Mouse (Mus musculus) kidney, postnatal 36 days (tissue): ENCODE data around the gene Arpc1b.
A peak's percentile ranks its signal among the peaks of the same experiment; 100 is the strongest.

Experiments
- DNase-seq, 2 experiments: peaks; one replicate each; pipeline ENCODE4 v3.0.0; 2021 to 2022; ENCODE audit warnings: mixed read lengths in 2 of 2

Arpc1b gene

DNA sequence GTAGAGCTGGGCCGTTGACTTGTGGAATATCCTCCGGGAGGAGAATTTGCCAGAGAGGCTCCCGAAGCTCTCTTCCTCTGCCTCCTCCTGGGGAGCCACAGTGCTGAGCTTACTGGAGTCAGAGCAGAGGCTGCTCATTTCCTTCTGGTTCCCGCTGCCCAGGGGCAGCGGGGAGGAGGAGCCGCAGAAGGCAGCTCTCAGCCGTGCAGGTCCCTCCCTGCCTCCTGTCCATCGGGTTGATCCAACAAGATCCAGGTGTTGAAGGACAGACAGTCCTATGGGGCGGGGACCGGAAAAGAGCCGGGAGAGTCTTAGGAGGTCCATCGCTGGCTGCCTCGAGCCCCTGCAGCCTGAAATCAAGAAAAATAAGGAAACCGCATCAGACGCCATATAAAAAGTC, 51.2 kb downstream of the Arpc1b start:
- peak in 1 of 2 experiments; percentile 12 for DNase-seq

DNA sequence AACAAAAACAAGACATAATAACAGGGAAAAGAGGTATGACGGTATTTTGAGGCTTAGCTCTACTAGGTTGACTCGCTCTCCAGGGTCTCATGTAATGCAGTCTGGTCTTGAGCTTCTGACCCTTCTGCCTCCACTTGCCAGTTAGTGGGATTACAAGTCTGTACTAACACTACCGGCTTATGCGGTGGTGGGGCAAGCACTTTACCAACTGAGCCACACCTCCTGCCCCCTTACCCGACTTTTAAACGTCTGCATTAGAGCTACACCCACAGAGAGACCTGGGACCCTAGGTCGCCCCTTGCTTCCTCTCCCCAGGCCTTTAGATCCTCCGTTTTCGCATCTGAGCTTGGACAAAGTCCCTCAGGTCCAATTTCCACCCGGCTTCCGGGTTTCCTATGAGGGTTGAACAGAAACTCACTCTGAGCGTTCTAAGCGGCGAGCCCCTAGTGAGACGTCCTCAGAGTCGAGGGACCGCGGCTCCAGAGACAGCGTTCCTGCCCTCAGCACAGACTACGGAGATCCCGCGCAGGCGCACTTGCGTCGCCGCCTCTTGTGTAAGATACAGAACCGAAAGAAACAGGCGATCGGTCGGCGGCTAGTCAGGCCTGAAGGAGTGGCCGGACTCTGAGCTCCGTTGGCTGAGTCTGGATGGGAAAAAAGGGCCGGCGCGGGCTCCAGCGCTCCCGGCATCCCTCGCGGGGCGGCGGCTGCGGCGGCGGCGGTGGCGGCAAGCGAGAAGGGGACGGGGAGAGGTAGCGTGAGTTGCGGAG, 52.7 kb downstream of the Arpc1b start, which contains the start of the genes Ptcd1 and Cpsf4:
TSS of gene Ptcd1 (minus strand) at position 573 of the 770 bp plus-strand sequence.
TSS of gene Cpsf4 (plus strand) at position 678 of the 770 bp plus-strand sequence.
- DNase-seq, result peak; percentile 100

DNA sequence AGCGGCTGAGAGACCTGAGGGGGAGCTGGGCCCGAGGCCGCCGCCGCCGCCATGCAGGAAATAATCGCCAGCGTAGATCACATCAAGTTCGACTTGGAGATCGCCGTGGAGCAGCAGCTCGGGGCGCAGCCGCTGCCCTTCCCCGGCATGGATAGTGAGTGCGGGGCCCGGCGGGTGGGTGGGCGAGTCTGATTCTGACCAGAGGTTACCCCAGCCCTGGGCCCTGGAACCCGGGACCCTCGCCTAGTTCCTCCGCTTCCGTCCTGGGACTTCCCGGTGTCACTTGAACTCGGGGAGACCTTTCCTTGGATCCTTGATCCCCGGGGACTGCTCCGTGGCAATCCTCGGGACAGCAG, 53.3 kb downstream of the Arpc1b start:
- no peak for DNase-seq

GRCm38 (mm10) chr5:145178461-145178980, 64.5 kb downstream of the Arpc1b start:
- DNase-seq, result no peak
